ENCODE assay signal across 10 mouse cellular contexts in genomic region chr6:32590979-32591758, GRCm38 (mm10). TPM values are rescaled to one million over a fixed set of nuclear protein-coding genes. Genes with fewer than 3 reads are reported as not detected.
DNase-seq lines count a peak whose midpoint lies in the region; ATAC-seq lines count a peak whose summit lies in the region.
"Had no signal": no experiment of that assay in that cellular context is flagged by ENCODE, and none has a peak within 500 bp of the region (broad histone marks: within the 10 kb centered on the region; RNA-seq: fewer than 3 reads in every experiment).

No protein-coding gene starts in this region.

- H3K4me2 ChIP-seq in neural tube, embryonic 15.5 days = no peak overlapping the region
- H3K4me2 ChIP-seq in kidney, embryonic 15.5 days = no peak overlapping the region
- H3K4me2 ChIP-seq in limb, embryonic 12.5 days = no peak overlapping the region
- H3K4me2 ChIP-seq: embryonic facial prominence, embryonic 12.5 days; neural tube, embryonic 12.5 days had no signal

- H3K27ac ChIP-seq in neural tube, embryonic 15.5 days (replicated peaks) = no peak overlapping the region
- no peak overlapping the region for H3K27ac ChIP-seq in kidney, embryonic 15.5 days
- H3K27ac ChIP-seq in limb, embryonic 12.5 days = no peak overlapping the region
- H3K27ac ChIP-seq: embryonic facial prominence, embryonic 12.5 days; neural tube, embryonic 12.5 days had no signal

- H3K9ac ChIP-seq in neural tube, embryonic 15.5 days (replicated peaks) = no peak overlapping the region
- no peak overlapping the region for H3K9ac ChIP-seq in kidney, embryonic 15.5 days
- no peak overlapping the region for H3K9ac ChIP-seq in limb, embryonic 12.5 days (replicated peaks)
- H3K9ac ChIP-seq: embryonic facial prominence, embryonic 12.5 days; neural tube, embryonic 12.5 days had no signal

- no peaks in the 10 kb centered on the region for H3K9me3 ChIP-seq in neural tube, embryonic 15.5 days (replicated peaks)
- H3K9me3 ChIP-seq in kidney, embryonic 15.5 days (replicated peaks) = no peaks in the 10 kb centered on the region
- 0 out of 2 replicates have a peak, but pooled peaks cover 5% of the 10 kb centered on the region for H3K9me3 ChIP-seq in limb, embryonic 12.5 days
- H3K9me3 ChIP-seq: embryonic facial prominence, embryonic 12.5 days; neural tube, embryonic 12.5 days had no signal

- H3K4me3 ChIP-seq in neural tube, embryonic 15.5 days (replicated peaks) = no peak overlapping the region
- no peak overlapping the region for H3K4me3 ChIP-seq in kidney, embryonic 15.5 days (replicated peaks)
- no peak overlapping the region for H3K4me3 ChIP-seq in limb, embryonic 12.5 days (replicated peaks)
- H3K4me3 ChIP-seq: embryonic facial prominence, embryonic 12.5 days; neural tube, embryonic 12.5 days had no signal

- peak; percentile 78 for DNase-seq in neural tube, embryonic 10.5 days (ENCODE audit: extremely low spot score, low spot score)
- DNase-seq in cerebellum, adult 11-12 months = peak; percentile 63
- peak; percentile 50 to 52 for DNase-seq in gastrocnemius, adult 8-10 months (ENCODE audit: low spot score in 2 of 2)
- peak; percentile 76 for DNase-seq in ovary, postnatal 14 days (ENCODE audit: low spot score)
- DNase-seq in yolk sac, embryonic 10.5 days (ENCODE audit: low spot score) = peak; percentile 46

- H3K36me3 ChIP-seq in neural tube, embryonic 15.5 days = no peaks in the 10 kb centered on the region
- no peaks in the 10 kb centered on the region for H3K36me3 ChIP-seq in kidney, embryonic 15.5 days
- no peaks in the 10 kb centered on the region for H3K36me3 ChIP-seq in limb, embryonic 12.5 days
- H3K36me3 ChIP-seq: embryonic facial prominence, embryonic 12.5 days; neural tube, embryonic 12.5 days had no signal

- no peak for ATAC-seq in neural tube, embryonic 15.5 days (ENCODE audit: low FRiP score)
- peak; percentile 29; the same call in 1 of the 2 replicates for ATAC-seq in kidney, embryonic 15.5 days (replicated peaks; ENCODE audit: low FRiP score)
- 0 out of 2 replicates have a peak, but pooled peaks have one; percentile 53 for ATAC-seq in limb, embryonic 12.5 days (ENCODE audit: insufficient number of reproducible peaks, insufficient read depth, low FRiP score, low TSS enrichment, low read depth)

- WGBS in neural tube, embryonic 15.5 days = 37% methylated on average over 13 of the region's 13 CpGs
- 31% methylated on average over 13 of the region's 13 CpGs for WGBS in kidney, embryonic 15.5 days
- WGBS in limb, embryonic 12.5 days = 27% methylated on average over 13 of the region's 13 CpGs

- H3K4me1 ChIP-seq in neural tube, embryonic 15.5 days = peaks cover 14% of the 10 kb centered on the region
- H3K4me1 ChIP-seq in kidney, embryonic 15.5 days = peaks cover 18% of the 10 kb centered on the region
- peaks cover 10% of the 10 kb centered on the region for H3K4me1 ChIP-seq in limb, embryonic 12.5 days (replicated peaks)

- peaks cover 9% of the 10 kb centered on the region for H3K27me3 ChIP-seq in neural tube, embryonic 15.5 days (replicated peaks)
- H3K27me3 ChIP-seq in kidney, embryonic 15.5 days = peaks cover 66% of the 10 kb centered on the region
- H3K27me3 ChIP-seq in limb, embryonic 12.5 days = peaks cover 75% of the 10 kb centered on the region

RNA-seq across cellular contexts. Expression of gene Plxna4, which starts 3.2 kb away (rescaled TPM):
- polyA plus RNA-seq in neural tube, embryonic 15.5 days (2015; fragmentation: Nextera tagmentation; extraction: Ambion mirVana) = 12.0 and 14.9 TPM in 2 replicates
- total RNA-seq in gastrocnemius, adult 8-10 months (2022) = 1 to 10 TPM; 1.6 to 2.9 (median 2.0) TPM
- 1.2 and 2.0 TPM in 2 replicates for polyA plus RNA-seq in kidney, embryonic 15.5 days (2015; fragmentation: Nextera tagmentation; extraction: Ambion mirVana)
- polyA plus RNA-seq in limb, embryonic 12.5 days (2016; fragmentation: Nextera tagmentation; extraction: Ambion mirVana) = 6.4 and 6.7 TPM in 2 replicates
